Mouse (Mus musculus): Measurements from ENCODE around the gene Btnl9. TPM values are rescaled to one million over a fixed set of nuclear protein-coding genes. Genes with fewer than 3 reads are reported as not detected.

The Btnl9 gene
- polyA plus RNA-seq (2016; fragmentation: Nextera tagmentation; extraction: Ambion mirVana) = 0.33 and 0.87 TPM in 2 replicates

DNA sequence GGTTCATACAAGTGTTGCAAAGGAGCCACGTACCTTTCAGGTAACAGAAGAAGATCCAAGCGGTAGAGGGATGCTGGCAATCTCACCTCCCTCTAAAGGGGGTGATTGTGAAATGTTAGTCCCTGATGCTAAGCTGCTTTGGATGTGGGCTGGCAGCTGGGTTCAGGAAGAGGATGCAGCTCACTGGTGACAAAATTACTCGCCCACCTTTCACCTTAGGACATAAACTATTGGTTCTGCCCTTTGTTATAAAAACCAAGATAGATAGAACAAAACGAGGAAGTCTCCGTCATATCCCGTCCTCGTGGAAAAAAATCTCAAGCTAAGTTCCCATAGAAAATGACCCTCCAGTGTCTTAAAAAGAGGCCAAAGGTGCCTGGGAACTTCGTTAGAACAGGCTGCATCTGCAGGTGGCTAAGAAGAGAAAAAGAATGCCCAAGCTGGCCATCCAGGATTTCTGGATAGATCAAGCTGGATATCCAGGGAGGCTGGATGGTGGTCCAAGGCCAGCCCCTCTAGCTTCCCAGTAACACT is at the start of gene Btnl9:
Gene Btnl9, minus strand, starts transcription at position 205 of the 534 bp plus-strand sequence.
- Histone ChIP-seq H3K9me3 (no peaks in the 10 kb centered on the region), H3K4me3 (replicated peaks) (no peak within 1 kb of the TSS), H3K27me3 (no peaks in the 10 kb centered on the region), H3K36me3 (no peaks in the 10 kb centered on the region), H3K4me2 (no peak within 1 kb of the TSS), H3K4me1 (replicated peaks) (no peaks in the 10 kb centered on the region), H3K9ac (replicated peaks) (no peak within 1 kb of the TSS), H3K27ac (no peak within 1 kb of the TSS)
- no peak for ATAC-seq (ENCODE audit: insufficient number of reproducible peaks, insufficient read depth, low FRiP score, low TSS enrichment, low read depth)
- WGBS = 79% methylated on average over 8 of the region's 8 CpGs

DNA sequence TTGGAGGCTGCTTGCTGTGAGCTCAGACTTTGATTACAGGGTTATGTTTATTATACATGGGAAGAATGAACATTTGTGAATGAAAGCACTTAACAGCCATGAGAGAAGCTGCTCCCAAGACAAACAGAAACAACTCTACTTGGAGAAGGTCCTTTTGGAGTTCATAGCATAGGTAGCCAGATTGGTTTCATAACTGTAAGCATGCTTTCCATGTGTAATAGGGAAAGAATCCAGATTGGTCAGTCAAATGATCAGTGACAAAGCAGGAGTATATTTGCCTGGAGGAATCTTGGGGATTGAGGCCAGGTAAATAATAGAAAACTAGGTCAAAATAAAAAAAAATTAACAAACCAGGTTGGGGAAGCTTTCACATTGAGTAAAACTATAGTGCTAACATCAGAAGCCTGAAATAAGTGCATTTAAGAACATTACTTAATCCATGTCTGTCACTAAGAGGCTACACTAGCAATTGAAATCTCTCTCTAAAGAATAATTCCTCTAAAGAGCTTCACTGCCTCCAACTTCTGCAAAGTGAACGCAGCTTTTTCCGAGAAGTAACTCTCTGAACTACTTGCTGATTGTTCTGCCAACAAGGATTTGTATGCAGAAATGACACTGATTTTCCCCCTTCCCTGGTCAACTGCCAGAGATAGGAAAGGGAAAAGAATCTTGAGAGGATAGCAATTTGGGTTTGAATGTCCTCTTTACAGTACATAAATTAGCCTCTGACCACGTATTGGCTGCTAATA is 48.7 kb upstream of the Btnl9 start:
- H3K36me3 ChIP-seq = no peaks in the 10 kb centered on the region
- no peaks in the 10 kb centered on the region for H3K4me1 ChIP-seq (replicated peaks)
- H3K27me3 ChIP-seq = no peaks in the 10 kb centered on the region
- no peaks in the 10 kb centered on the region for H3K9me3 ChIP-seq
- H3K4me2 ChIP-seq = no peak overlapping the region
- ATAC-seq (ENCODE audit: insufficient number of reproducible peaks, insufficient read depth, low FRiP score, low TSS enrichment, low read depth) = no peak
- 75% methylated on average over 3 of the region's 3 CpGs for WGBS
- H3K27ac ChIP-seq = no peak overlapping the region
- no peak overlapping the region for H3K4me3 ChIP-seq (replicated peaks)
- H3K9ac ChIP-seq (replicated peaks) = no peak overlapping the region

DNA sequence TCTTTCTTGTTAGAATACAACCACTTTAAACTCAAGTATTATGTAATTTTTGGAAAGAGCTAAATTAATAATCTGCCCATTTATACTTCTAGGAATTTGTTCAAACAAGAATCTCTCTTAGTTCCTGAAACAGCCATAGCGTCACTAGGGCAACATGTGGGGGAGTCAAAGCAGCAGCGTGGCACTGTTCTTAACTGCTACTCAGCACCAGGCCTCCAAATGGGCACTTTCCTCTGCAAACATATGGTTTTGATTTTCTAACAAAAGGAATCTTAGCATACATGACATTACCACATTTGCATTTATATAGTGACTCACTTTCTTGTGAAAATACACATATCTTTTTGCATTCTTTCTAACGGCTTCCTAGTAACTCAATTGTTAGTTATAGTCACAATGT is 45.8 kb upstream of the Btnl9 start:
- H3K9me3 ChIP-seq = no peaks in the 10 kb centered on the region
- no peak overlapping the region for H3K9ac ChIP-seq (replicated peaks)
- H3K4me1 ChIP-seq (replicated peaks) = no peaks in the 10 kb centered on the region
- H3K27ac ChIP-seq = no peak overlapping the region
- ATAC-seq (ENCODE audit: insufficient number of reproducible peaks, insufficient read depth, low FRiP score, low TSS enrichment, low read depth) = no peak
- whole genome bisulfite sequencing = 53% methylated on average over 3 of the region's 3 CpGs
- H3K36me3 ChIP-seq = no peaks in the 10 kb centered on the region
- H3K4me3 ChIP-seq (replicated peaks) = no peak overlapping the region
- no peaks in the 10 kb centered on the region for H3K27me3 ChIP-seq
- H3K4me2 ChIP-seq = no peak overlapping the region

DNA sequence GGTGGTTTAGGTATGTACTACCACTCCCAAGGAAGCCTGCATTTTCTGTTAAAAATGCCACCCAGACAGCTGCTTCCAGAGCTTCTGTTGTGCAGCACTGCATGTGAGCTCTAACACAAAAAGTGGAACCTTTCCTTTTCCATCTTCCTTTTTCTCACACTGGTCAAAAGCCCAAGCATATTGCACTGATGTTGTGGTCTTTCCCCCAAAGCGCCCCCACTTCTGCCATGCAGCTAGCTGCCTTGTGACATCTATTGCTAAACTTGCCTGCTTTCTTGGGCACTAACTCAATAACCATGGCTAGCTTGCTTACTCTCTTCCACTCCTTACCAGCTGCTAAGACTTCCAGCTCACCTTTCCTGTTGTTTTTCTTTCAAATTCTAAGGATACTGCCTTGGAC is 37.5 kb upstream of the Btnl9 start:
- H3K9me3 ChIP-seq = no peaks in the 10 kb centered on the region
- 71% methylated on average over 1 of the region's 1 CpGs for WGBS
- peaks cover 7% of the 10 kb centered on the region; the same call in 1 of the 2 replicates for H3K36me3 ChIP-seq

DNA sequence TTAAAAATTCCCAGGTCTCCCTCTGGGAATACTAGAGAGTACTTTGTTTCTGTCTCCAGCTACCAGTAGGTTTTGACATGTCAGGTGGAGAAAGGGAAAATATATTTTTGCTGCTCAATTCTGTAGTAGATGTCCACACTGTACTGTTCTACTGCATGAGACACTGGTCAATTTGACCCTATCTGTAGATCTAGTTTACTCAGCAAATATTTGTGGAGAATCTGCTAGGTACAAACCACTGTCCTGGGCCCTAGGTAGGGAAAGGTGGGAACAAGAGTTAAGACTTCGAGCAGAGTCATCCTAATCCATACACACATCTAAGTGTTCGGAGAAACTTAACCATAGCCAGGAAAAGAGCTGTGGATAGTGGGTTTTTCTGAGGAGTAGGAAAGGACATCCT is 32.3 kb upstream of the Btnl9 start:
- no peak overlapping the region for H3K27ac ChIP-seq
- no peaks in the 10 kb centered on the region for H3K4me1 ChIP-seq (replicated peaks)
- H3K27me3 ChIP-seq = no peaks in the 10 kb centered on the region
- no peak overlapping the region for H3K4me3 ChIP-seq (replicated peaks)
- H3K36me3 ChIP-seq = peaks cover 43% of the 10 kb centered on the region
- ATAC-seq (ENCODE audit: insufficient number of reproducible peaks, insufficient read depth, low FRiP score, low TSS enrichment, low read depth) = no peak
- no peak overlapping the region for H3K9ac ChIP-seq (replicated peaks)
- WGBS = 92% methylated on average over 2 of the region's 2 CpGs
- no peak overlapping the region for H3K4me2 ChIP-seq
- no peaks in the 10 kb centered on the region for H3K9me3 ChIP-seq

More for the DNA sequence above, 37.5 kb upstream of the Btnl9 start:
- no peak overlapping the region for H3K9ac ChIP-seq (replicated peaks)
- H3K4me1 ChIP-seq (replicated peaks) = no peaks in the 10 kb centered on the region
- ATAC-seq (ENCODE audit: insufficient number of reproducible peaks, insufficient read depth, low FRiP score, low TSS enrichment, low read depth) = no peak
- no peaks in the 10 kb centered on the region for H3K27me3 ChIP-seq
- H3K27ac ChIP-seq = no peak overlapping the region
- no peak overlapping the region for H3K4me3 ChIP-seq (replicated peaks)
- H3K4me2 ChIP-seq = no peak overlapping the region

DNA sequence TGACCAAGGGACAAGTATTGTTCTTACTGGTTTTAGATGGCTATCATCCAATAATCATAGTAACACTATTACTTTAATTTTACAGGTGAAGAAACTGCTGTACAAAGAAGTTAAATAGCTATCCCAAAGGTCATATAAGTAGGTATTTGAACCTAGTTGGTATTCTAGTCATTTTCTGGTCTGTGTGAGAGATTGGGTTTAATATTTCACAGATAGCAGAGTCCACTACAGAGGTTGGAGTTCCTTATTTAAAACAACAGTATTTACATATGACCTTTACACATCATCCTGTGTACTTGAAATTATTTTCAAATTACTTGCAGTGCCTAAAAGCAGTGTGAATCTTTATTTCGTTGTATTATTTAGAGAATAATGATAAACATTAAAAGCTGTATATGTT is 26.5 kb upstream of the Btnl9 start:
- Histone ChIP-seq H3K27me3 (no peaks in the 10 kb centered on the region), H3K27ac (no peak overlapping the region), H3K9ac (replicated peaks) (no peak overlapping the region), H3K4me2 (no peak overlapping the region), H3K4me3 (replicated peaks) (no peak overlapping the region), H3K9me3 (no peaks in the 10 kb centered on the region), H3K4me1 (replicated peaks) (no peaks in the 10 kb centered on the region), H3K36me3 (peaks cover 60% of the 10 kb centered on the region)
- WGBS = 94% methylated on average over 1 of the region's 1 CpGs
- ATAC-seq (ENCODE audit: insufficient number of reproducible peaks, insufficient read depth, low FRiP score, low TSS enrichment, low read depth) = no peak

DNA sequence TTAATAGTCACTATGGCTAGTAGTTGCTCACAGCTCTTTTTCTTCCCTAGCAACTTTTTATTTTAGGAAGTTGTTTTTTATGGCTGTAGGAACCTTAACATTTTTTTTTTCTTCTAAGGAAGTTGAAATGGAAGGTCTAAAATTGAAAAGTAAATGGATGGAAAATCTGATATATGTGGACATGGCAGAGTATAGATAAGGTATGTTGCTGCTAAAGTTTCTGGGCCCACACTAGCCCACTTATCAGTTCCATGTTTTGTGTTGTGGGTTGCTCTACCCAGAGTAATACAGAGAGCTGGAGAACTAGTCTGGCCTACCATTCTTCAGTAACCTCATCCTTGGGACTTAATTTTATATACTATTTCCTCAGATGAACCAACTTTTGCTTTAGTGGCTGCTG is 25.6 kb upstream of the Btnl9 start:
- Histone ChIP-seq H3K36me3 (peaks cover 63% of the 10 kb centered on the region), H3K9ac (replicated peaks) (no peak overlapping the region), H3K4me1 (replicated peaks) (no peaks in the 10 kb centered on the region), H3K27ac (no peak overlapping the region), H3K4me3 (replicated peaks) (no peak overlapping the region), H3K9me3 (no peaks in the 10 kb centered on the region), H3K4me2 (no peak overlapping the region), H3K27me3 (no peaks in the 10 kb centered on the region)
- ATAC-seq (ENCODE audit: insufficient number of reproducible peaks, insufficient read depth, low FRiP score, low TSS enrichment, low read depth) = no peak

DNA sequence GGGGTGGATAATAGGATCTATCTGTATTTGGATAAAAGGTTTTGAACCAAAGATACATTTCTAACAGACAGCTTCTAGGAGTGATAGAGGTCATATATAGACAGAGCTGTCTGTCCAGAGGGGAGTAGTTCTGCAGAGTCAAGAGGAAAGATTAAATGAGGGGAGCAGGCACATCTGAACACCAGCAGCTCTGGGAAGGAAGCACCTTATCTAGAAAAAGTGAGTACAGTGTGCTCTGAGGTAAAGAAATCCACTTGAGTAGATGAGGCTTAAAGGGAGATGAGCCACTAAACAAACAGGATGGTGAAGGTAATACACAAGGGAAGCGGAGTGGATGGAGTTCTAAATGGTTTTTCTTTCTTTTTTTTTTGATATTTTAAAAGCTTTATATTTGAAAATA is 20.5 kb upstream of the Btnl9 start:
- H3K27me3 ChIP-seq = no peaks in the 10 kb centered on the region
- WGBS = 93% methylated on average over 1 of the region's 1 CpGs
- H3K27ac ChIP-seq = no peak overlapping the region
- no peak for ATAC-seq (ENCODE audit: insufficient number of reproducible peaks, insufficient read depth, low FRiP score, low TSS enrichment, low read depth)
- H3K9me3 ChIP-seq = no peaks in the 10 kb centered on the region
- no peak overlapping the region for H3K4me2 ChIP-seq
- no peak overlapping the region for H3K4me3 ChIP-seq (replicated peaks)
- H3K9ac ChIP-seq (replicated peaks) = no peak overlapping the region
- peaks cover 29% of the 10 kb centered on the region for H3K36me3 ChIP-seq
- peaks cover 5% of the 10 kb centered on the region for H3K4me1 ChIP-seq (replicated peaks)

DNA sequence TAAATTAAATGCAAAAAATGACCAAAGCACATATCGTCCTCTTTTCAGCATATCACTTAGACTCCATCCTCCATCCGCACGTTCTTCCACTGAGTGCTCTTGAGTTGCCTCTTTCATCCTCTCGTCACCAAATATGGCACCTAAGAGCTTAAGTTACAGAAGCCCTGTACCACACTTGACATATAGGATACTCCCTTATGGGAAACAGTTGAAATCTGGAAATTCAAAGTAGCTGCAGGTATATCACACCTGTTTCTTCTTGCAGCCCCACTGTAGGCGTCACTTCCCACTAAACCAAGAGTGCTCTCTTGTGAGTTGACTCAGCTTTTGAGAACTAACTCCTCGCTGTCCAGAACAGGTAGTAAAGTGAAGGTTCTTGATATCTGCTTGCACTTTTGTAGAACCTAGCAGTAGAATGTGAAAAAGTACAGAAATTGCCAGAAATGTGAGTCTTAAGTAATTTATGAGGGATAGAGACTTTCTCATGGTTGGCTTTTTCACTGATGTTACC is 18.2 kb upstream of the Btnl9 start:
- 0 out of 2 replicates have a peak overlapping the region, but pooled peaks have one; percentile 4 for H3K4me3 ChIP-seq (replicated peaks)
- no peaks in the 10 kb centered on the region for H3K27me3 ChIP-seq
- 82% methylated on average over 6 of the region's 6 CpGs for WGBS
- H3K4me2 ChIP-seq = peak overlapping the region; percentile 74
- H3K27ac ChIP-seq = no peak overlapping the region
- no peaks in the 10 kb centered on the region for H3K9me3 ChIP-seq
- peaks cover 11% of the 10 kb centered on the region for H3K4me1 ChIP-seq (replicated peaks)
- H3K36me3 ChIP-seq = peaks cover 23% of the 10 kb centered on the region
- no peak overlapping the region for H3K9ac ChIP-seq (replicated peaks)
- ATAC-seq (ENCODE audit: insufficient number of reproducible peaks, insufficient read depth, low FRiP score, low TSS enrichment, low read depth) = no peak

DNA sequence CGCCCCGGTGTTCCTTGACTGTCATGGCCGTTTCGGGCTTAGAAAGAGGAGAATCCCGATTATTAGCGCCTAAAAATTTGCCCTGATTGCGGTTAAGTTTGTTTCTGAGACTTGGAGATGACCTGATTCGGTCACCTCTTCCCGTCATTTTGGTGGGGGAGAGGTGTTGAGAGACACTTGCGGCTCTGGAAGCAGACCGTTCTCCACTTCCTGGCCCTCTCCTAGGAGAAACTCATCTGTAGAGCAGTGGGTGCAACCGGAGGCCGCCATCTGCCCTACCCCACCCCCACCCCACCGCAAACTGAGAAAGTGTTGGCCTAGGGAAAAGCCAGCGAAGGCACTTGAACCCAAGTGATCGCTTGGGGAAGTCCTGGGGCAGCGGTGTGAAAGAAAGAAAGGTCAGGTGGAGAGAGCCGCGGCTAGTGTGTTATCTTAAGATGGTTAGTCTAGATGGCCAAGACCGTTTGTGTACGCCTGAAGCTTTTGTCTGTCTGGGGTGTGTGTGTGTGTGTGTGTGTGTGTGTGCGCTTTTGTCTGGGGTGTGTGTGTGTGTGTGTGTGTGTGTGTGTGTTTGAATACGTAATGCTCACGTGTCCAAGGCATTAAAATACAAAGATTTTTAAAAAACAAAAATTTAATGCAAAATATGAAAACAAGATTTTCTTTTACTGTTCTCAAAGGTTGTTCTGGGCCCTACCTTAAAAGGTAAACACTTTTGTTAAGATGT is 17.0 kb upstream of the Btnl9 start:
- peak overlapping the region; percentile 97 for H3K9ac ChIP-seq (replicated peaks)
- no peaks in the 10 kb centered on the region for H3K27me3 ChIP-seq
- peaks cover 16% of the 10 kb centered on the region for H3K36me3 ChIP-seq
- WGBS = under 1% methylated on average over 24 of the region's 24 CpGs
- peak overlapping the region; percentile 74 for H3K4me2 ChIP-seq
- peak overlapping the region; percentile 99 for H3K27ac ChIP-seq
- H3K9me3 ChIP-seq = no peaks in the 10 kb centered on the region
- peak overlapping the region; percentile 88 for H3K4me3 ChIP-seq (replicated peaks)
- ATAC-seq (ENCODE audit: insufficient number of reproducible peaks, insufficient read depth, low FRiP score, low TSS enrichment, low read depth) = 0 out of 2 replicates have a peak, but pooled peaks have one; percentile 62
- H3K4me1 ChIP-seq (replicated peaks) = peaks cover 11% of the 10 kb centered on the region

DNA sequence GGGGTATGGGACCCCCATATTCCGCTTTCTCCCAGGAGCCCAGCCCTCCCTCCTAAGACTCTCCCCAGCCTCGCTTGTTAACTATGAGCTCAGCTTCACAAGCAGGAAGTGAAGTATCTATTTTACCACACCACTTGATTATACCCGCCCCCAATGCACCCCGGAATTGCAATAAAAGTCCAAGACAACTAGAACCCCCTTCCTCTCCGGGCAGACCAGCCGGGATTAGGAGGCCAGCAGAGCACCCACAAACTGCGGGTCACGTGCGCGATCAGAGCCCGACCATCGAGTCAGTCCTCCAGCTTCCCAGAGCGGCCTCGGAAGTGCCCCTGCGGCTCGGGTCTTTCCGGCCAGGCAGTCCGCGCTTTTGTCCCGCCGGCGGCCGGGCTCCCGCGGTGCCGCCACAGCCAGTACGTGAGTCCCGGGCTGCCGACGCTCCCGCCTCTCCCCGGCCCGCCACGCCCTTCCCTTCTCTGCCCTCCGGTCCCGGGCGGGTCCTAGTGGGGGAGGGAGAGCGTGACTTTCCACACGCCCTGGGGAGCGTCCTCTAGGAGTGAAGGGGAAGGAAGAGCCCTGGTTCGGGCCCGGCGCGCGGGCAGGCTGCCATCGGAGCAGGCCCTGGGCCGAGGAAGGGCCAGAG is 16.3 kb upstream of the Btnl9 start, which contains the start of gene Zfp62:
Gene Zfp62, plus strand, starts transcription at position 164 of the 640 bp plus-strand sequence.
- Histone ChIP-seq H3K4me3 (replicated peaks) (peak within 1 kb of the TSS; percentile 88), H3K27ac (peak within 1 kb of the TSS; percentile 99), H3K9ac (replicated peaks) (peak within 1 kb of the TSS; percentile 97), H3K9me3 (no peaks in the 10 kb centered on the region), H3K36me3 (peaks cover 16% of the 10 kb centered on the region), H3K27me3 (no peaks in the 10 kb centered on the region), H3K4me1 (replicated peaks) (peaks cover 11% of the 10 kb centered on the region), H3K4me2 (peak within 1 kb of the TSS; percentile 74)
- ATAC-seq (ENCODE audit: insufficient number of reproducible peaks, insufficient read depth, low FRiP score, low TSS enrichment, low read depth) = peak; percentile 92
- under 1% methylated on average over 45 of the region's 47 CpGs for WGBS
